Mouse (Mus musculus): ENCODE results near the gene Lrpap1. TPM values are rescaled to one million over a fixed set of nuclear protein-coding genes. Genes with fewer than 3 reads are reported as not detected.
A peak's percentile ranks its signal among the peaks of the same experiment; 100 is the strongest.

Lrpap1 gene
- polyA plus RNA-seq, 1 experiment from 2014 or later, result 119 TPM

- no peaks in the 10 kb centered on the region for H3K9me3 ChIP-seq
- H3K4me2 ChIP-seq (replicated peaks), result no peak overlapping the region
- ATAC-seq (ENCODE audit: low FRiP score, low read depth), result no peak
- no peaks in the 10 kb centered on the region for H3K36me3 ChIP-seq
- WGBS, result 79% methylated on average over 5 of the region's 5 CpGs
- H3K27me3 ChIP-seq (replicated peaks), result peaks cover 6% of the 10 kb centered on the region; the same call in 1 of the 2 replicates
- no peaks in the 10 kb centered on the region for H3K4me1 ChIP-seq
- no peak overlapping the region for H3K27ac ChIP-seq
- no peak overlapping the region for H3K9ac ChIP-seq
- H3K4me3 ChIP-seq, result no peak overlapping the region
Observed at GRCm38 (mm10) chr5:35050541-35050940, 55.0 kb downstream of the Lrpap1 start.

GRCm38 (mm10) chr5:35043110-35043451, 62.5 kb downstream of the Lrpap1 start:
- H3K4me3 ChIP-seq, result no peak overlapping the region
- H3K27me3 ChIP-seq (replicated peaks), result no peaks in the 10 kb centered on the region
- no peaks in the 10 kb centered on the region for H3K4me1 ChIP-seq
- no peak overlapping the region for H3K9ac ChIP-seq
- WGBS, result 43% methylated on average over 1 of the region's 1 CpGs
- peak; percentile 67; the same call in 1 of the 2 replicates for ATAC-seq (ENCODE audit: low FRiP score, low read depth)
- no peak overlapping the region for H3K27ac ChIP-seq
- no peak overlapping the region for H3K4me2 ChIP-seq (replicated peaks)
- no peaks in the 10 kb centered on the region for H3K36me3 ChIP-seq
- no peaks in the 10 kb centered on the region for H3K9me3 ChIP-seq

- H3K4me3 ChIP-seq, result no peak overlapping the region
- no peaks in the 10 kb centered on the region for H3K9me3 ChIP-seq
- ATAC-seq (ENCODE audit: low FRiP score, low read depth), result peak; percentile 31; the same call in 1 of the 2 replicates
- no peaks in the 10 kb centered on the region for H3K27me3 ChIP-seq (replicated peaks)
- no peaks in the 10 kb centered on the region for H3K36me3 ChIP-seq
- H3K9ac ChIP-seq, result no peak overlapping the region
- H3K27ac ChIP-seq, result no peak overlapping the region
- 77% methylated on average over 10 of the region's 10 CpGs for WGBS
- no peaks in the 10 kb centered on the region for H3K4me1 ChIP-seq
- no peak overlapping the region for H3K4me2 ChIP-seq (replicated peaks)
Observed at GRCm38 (mm10) chr5:35042431-35043109, 63.0 kb downstream of the Lrpap1 start.

Other genes with a start within 250 kb of the Lrpap1 start
- gene Msantd1, start 197.8 kb downstream of the Lrpap1 start, polyA plus RNA-seq (2016; fragmentation: Nextera tagmentation; extraction: Ambion mirVana), result 1.9 and 2.3 TPM in 2 replicates
- 58.0 and 59.9 TPM in 2 replicates for gene Rgs12, start 156.3 kb downstream of the Lrpap1 start, polyA plus RNA-seq (2016; fragmentation: Nextera tagmentation; extraction: Ambion mirVana)
- 0.35 and 0.46 TPM in 2 replicates for gene Hgfac, start 64.3 kb downstream of the Lrpap1 start, polyA plus RNA-seq (2016; fragmentation: Nextera tagmentation; extraction: Ambion mirVana)
- gene Dok7, start 49.0 kb downstream of the Lrpap1 start, polyA plus RNA-seq (2016; fragmentation: Nextera tagmentation; extraction: Ambion mirVana), result 1.5 and 1.6 TPM in 2 replicates
- gene Adra2c, start 172.6 kb upstream of the Lrpap1 start, polyA plus RNA-seq (2016; fragmentation: Nextera tagmentation; extraction: Ambion mirVana), result 0.64 and 0.79 TPM in 2 replicates

All from neural tube, embryonic 12.5 days (tissue).